Mouse (Mus musculus) liver, embryonic 13.5 days (tissue): Measurements from ENCODE around the gene Myo1d. TPM values are rescaled to one million over a fixed set of nuclear protein-coding genes. Genes with fewer than 3 reads are reported as not detected.

Experiments used
- ATAC-seq: fragments of 200-750 bp; cut with Nextera tagmentation; 2 replicates; pipeline ENCODE4 v1.8.0; 2017; ENCODE audit warnings: low read depth, mild to moderate bottlenecking, moderate number of reproducible peaks, moderate library complexity
- DNase-seq: peaks from one replicate; pipeline ENCODE4 v3.0.0; 2022
- H3K27ac ChIP-seq: fragments of 300-500 bp; sonication (generic); 2 replicates; pipeline ENCODE4 v1.5.1; 2015; ENCODE audit warnings: moderate library complexity, mild to moderate bottlenecking, inconsistent platforms
- H3K27me3 ChIP-seq: fragments of 300-500 bp; sonication (generic); 2 replicates; pipeline ENCODE4 v1.6.1; 2015; ENCODE audit warnings: mild to moderate bottlenecking, inconsistent platforms
- H3K36me3 ChIP-seq: fragments of 300-500 bp; sonication (generic); 2 replicates; pipeline ENCODE4 v1.6.1; 2015; ENCODE audit warnings: mild to moderate bottlenecking, inconsistent platforms
- H3K4me1 ChIP-seq: fragments of 300-500 bp; sonication (generic); replicated peaks from 2 replicates; pipeline ENCODE4 v1.6.1; 2015; ENCODE audit warnings: inconsistent platforms
- H3K4me2 ChIP-seq: fragments of 300-500 bp; sonication (generic); 2 replicates; pipeline ENCODE4 v1.6.1; 2015; ENCODE audit warnings: inconsistent platforms, mild to moderate bottlenecking, moderate library complexity
- H3K4me3 ChIP-seq: fragments of 300-500 bp; sonication (generic); replicated peaks from 2 replicates; pipeline ENCODE4 v1.5.1; 2015; ENCODE audit warnings: mild to moderate bottlenecking, inconsistent platforms
- H3K9ac ChIP-seq: fragments of 300-500 bp; sonication (generic); 2 replicates; pipeline ENCODE4 v1.6.1; 2015; ENCODE audit warnings: mild to moderate bottlenecking, inconsistent platforms
- H3K9me3 ChIP-seq: fragments of 300-500 bp; sonication (generic); replicated peaks from 2 replicates; pipeline ENCODE4 v1.6.1; 2016; ENCODE audit warnings: inconsistent platforms
- WGBS: fragments of 180-500 bp; shearing (Covaris S2); methylation state at CpG from one replicate; pipeline ENCODE4 v1.1.7; 2015; ENCODE audit not compliant: insufficient replicate concordance; 5-methylcytosine and 5-hydroxymethylcytosine counted together
- polyA plus RNA-seq: library from polyadenylated mRNA; unstranded; fragments of >200 nt; fragmentation: Nextera tagmentation; extraction: Ambion mirVana; gene quantifications from 2 replicates; pipeline ENCODE4 v1.2.1, GENCODE M21; 2015

The Myo1d gene
- polyA plus RNA-seq, 1 experiment from 2014 or later, result 5.2 TPM

DNA sequence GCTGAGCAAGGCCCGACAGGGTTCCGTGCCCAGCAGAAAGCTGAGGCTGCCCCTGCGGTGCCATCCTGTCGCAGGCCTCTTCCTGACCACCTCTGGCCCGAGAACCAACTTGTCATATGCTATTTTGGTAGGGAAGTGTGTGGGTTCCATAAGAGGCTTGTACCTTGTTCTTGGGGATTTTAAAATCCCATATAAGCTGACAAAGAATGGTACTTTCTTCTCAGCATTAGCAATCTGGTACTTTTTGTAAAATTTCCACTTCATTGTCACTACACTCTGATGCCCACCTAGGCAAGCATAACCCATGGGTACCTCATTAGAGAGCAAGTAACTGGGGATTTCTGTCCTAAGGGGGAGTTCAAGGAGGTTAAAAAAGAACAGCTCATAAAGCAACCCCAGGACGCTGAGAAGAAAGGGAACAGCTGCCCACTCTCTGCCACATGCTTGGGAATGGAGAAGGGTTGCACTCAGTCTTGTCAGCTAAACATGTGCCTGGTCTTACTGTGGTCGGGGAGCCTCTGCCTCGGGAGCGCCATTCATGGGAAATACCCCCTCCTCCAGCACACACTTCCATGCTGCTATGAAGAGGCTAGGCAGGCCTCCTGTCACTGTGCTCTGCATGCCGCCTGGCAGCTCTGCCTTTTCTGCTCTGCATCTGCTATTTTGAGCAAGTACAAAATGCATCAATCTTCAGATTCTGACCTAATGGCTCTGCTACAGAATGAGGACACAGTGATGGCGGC is 281.3 kb downstream of the Myo1d start:
- ATAC-seq, result no peak
- no peaks in the 10 kb centered on the region for H3K27me3 ChIP-seq
- H3K9ac ChIP-seq, result no peak overlapping the region
- WGBS, result 66% methylated on average over 11 of the region's 11 CpGs
- no peak overlapping the region for H3K4me3 ChIP-seq
- H3K9me3 ChIP-seq, result no peaks in the 10 kb centered on the region
- no peak overlapping the region for H3K27ac ChIP-seq
- H3K4me2 ChIP-seq, result no peak overlapping the region
- no peak for DNase-seq
- no peaks in the 10 kb centered on the region for H3K36me3 ChIP-seq
- no peaks in the 10 kb centered on the region for H3K4me1 ChIP-seq

DNA sequence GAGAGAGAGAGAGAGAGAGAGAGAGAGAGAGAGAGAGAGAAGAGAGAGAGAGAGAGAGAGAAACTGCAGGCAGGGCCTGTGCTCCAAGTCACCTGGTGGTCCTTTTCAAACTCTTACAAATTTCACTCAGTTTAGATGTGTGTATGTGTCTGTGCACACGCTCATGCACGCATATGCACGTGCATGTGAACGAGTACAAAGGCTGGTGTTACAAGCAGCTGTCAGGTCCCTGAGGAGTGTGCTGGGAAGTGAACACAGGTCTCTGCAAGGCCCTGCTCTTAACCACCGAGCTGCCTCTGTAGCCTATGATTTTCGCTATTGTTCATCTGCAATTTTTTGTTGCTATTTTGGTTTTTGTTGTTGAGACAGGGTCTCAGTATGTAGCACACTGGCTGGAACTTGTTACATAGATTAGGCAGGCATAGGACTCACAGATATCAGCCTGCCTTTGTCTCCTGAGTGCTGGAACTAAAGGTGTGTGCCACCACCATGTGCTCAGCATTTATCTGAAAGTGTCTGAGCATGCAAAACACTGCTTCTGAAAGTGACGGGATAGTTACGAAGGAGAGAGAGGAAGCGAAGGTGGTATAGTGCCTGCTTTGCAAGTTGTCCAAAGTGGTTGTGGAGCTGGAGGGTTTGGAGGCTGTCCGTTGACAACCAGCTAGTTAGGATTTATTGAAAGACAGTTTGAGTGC is 282.5 kb downstream of the Myo1d start:
- Histone ChIP-seq H3K36me3 (no peaks in the 10 kb centered on the region), H3K27ac (no peak overlapping the region), H3K4me3 (no peak overlapping the region), H3K9ac (no peak overlapping the region), H3K4me1 (no peaks in the 10 kb centered on the region), H3K27me3 (no peaks in the 10 kb centered on the region), H3K9me3 (no peaks in the 10 kb centered on the region), H3K4me2 (no peak overlapping the region)
- DNase-seq (no peak), ATAC-seq (no peak)
- WGBS, result 70% methylated on average over 10 of the region's 10 CpGs

DNA sequence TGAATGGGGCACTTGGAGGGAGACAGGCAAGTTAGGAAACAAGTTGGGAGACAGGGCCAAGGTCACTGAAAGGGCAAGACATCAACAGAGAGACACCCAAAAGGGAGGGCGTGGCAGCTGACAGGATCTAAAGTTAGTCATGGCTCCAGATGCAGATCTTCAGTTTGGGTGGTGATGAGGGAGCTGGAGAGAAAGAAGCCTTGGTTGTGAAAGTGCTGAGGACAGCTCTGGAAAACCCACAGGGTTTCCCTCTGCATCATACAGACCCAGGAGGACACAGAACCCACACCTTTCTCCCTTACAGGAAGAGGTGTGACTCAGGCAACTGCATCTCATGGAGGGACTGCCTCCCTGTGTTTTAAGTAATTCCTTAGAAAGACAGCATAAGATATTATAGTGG is 283.2 kb downstream of the Myo1d start:
- Histone ChIP-seq H3K4me1 (no peaks in the 10 kb centered on the region), H3K27ac (no peak overlapping the region), H3K27me3 (no peaks in the 10 kb centered on the region), H3K36me3 (no peaks in the 10 kb centered on the region), H3K4me2 (no peak overlapping the region), H3K4me3 (no peak overlapping the region), H3K9me3 (no peaks in the 10 kb centered on the region), H3K9ac (no peak overlapping the region)
- DNase-seq (no peak), ATAC-seq (no peak)
- 57% methylated on average over 1 of the region's 1 CpGs for WGBS

DNA sequence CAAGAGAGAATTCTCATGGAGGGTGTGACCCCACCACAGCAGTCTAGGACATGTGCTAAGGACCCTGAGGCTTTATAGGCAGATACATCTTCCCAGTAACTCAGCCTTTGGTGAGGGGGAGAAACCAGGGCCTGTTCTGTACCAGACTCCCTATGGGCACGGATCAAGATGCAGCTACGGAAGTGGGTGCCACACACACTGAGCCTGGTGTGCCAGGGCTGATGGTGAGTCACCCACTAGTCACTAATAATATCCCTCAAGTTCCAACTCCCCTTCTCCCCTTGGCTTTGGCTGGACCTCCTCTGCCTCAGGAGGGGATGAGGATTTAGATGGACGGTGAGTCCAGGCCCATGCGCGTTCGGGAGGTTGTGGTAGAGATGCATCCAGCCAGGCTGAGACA is 283.9 kb downstream of the Myo1d start:
- no peaks in the 10 kb centered on the region for H3K36me3 ChIP-seq
- no peak overlapping the region for H3K9ac ChIP-seq
- ATAC-seq (no peak), DNase-seq (no peak)
- no peaks in the 10 kb centered on the region for H3K4me1 ChIP-seq
- 85% methylated on average over 6 of the region's 6 CpGs for WGBS
- H3K4me2 ChIP-seq, result no peak overlapping the region
- no peak overlapping the region for H3K4me3 ChIP-seq
- no peaks in the 10 kb centered on the region for H3K9me3 ChIP-seq
- no peaks in the 10 kb centered on the region for H3K27me3 ChIP-seq
- H3K27ac ChIP-seq, result no peak overlapping the region

DNA sequence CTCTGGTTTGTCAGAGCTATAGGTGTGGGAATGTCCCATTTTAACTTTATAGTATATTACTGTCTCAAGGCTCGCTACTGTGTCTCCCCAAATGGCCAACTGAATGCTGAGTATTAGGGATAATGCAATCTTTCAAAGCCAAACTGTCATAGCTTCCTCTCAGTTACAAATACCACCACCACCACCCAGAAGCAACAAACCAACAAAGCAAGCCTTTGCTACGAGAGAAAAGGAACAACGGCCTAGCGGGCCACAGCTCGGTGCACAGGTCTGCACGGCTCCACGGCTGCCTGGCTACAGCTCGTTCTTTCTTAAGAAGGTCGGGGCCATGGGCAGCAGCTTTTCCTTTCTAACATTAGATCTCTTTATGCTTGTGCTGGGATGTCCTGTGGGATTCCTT is 285.0 kb downstream of the Myo1d start:
- Histone ChIP-seq H3K27me3 (no peaks in the 10 kb centered on the region), H3K4me2 (no peak overlapping the region), H3K4me1 (no peaks in the 10 kb centered on the region; the same call in 1 of the 2 replicates), H3K36me3 (no peaks in the 10 kb centered on the region), H3K9me3 (no peaks in the 10 kb centered on the region), H3K27ac (no peak overlapping the region), H3K4me3 (no peak overlapping the region), H3K9ac (no peak overlapping the region)
- no peak for ATAC-seq
- WGBS, result 79% methylated on average over 9 of the region's 9 CpGs
- DNase-seq, result no peak

DNA sequence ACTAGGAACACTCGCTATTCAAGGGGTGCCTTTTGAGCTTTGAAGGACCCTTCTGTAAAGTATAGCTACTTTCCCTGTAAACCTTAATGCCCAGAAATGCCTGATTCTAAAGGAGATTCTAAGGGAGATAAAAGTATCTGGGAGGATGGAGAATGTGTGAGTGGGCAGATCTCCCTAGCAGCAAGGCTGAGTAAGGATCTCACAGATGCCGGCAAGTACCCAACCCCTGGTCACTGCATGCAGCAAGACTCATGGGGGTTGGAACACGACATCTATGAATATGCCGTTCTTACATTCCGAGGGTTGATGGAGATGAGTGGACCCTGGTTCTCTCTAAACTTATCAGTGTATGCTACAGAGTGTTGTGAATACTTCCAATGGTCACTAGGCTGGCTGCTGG is 286.6 kb downstream of the Myo1d start:
- H3K4me2 ChIP-seq, result no peak overlapping the region
- H3K27ac ChIP-seq, result no peak overlapping the region
- no peak for DNase-seq
- H3K4me3 ChIP-seq, result no peak overlapping the region
- H3K36me3 ChIP-seq, result no peaks in the 10 kb centered on the region
- H3K9ac ChIP-seq, result no peak overlapping the region
- H3K4me1 ChIP-seq, result no peaks in the 10 kb centered on the region; the same call in 1 of the 2 replicates
- no peak for ATAC-seq
- no peaks in the 10 kb centered on the region for H3K9me3 ChIP-seq
- 80% methylated on average over 5 of the region's 5 CpGs for WGBS
- H3K27me3 ChIP-seq, result no peaks in the 10 kb centered on the region

DNA sequence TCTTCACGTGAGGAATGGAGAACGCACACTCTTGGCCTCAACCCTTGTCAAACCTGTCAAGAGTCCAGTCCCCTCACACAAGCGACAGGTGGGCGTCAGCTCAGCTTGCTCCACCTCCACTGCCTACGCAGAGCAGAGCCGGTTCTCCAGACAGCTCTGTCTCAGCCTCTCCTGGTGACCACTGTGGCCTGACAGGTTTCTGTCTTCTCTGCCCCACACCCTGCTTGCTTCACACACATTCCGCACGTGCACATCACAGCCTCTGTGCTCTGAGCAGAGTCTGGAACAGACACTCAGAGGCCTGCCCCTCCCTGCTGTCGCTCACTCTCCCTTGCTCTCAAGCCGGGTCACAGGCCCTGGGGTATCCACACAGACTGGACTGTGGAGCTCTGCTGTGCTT is 289.0 kb downstream of the Myo1d start:
- DNase-seq (no peak), ATAC-seq (no peak)
- H3K36me3 ChIP-seq, result no peaks in the 10 kb centered on the region
- no peak overlapping the region for H3K27ac ChIP-seq
- no peak overlapping the region for H3K4me3 ChIP-seq
- H3K27me3 ChIP-seq, result no peaks in the 10 kb centered on the region
- H3K4me2 ChIP-seq, result no peak overlapping the region
- peaks cover 3% of the 10 kb centered on the region; the same call in 1 of the 2 replicates for H3K4me1 ChIP-seq
- H3K9me3 ChIP-seq, result no peaks in the 10 kb centered on the region
- no peak overlapping the region for H3K9ac ChIP-seq
- 74% methylated on average over 10 of the region's 10 CpGs for WGBS

DNA sequence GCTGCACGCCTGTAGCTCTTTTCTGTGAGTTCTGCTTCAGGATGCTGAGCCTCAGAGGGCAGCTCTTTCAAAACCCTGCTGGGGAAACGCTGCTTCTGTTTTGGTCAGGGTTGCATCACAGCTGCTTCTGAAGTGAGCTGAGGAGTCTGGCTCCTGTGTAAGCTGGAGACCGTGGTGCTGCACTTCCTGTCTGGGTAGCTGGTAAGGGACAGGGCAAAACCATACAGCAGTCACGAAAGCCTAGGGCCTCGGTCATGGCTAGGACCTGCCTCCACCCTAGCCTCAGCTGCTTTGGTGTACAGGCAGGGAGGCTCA is 290.0 kb downstream of the Myo1d start:
- H3K9ac ChIP-seq, result no peak overlapping the region
- 21% methylated on average over 5 of the region's 5 CpGs for WGBS
- DNase-seq, result no peak
- no peaks in the 10 kb centered on the region for H3K27me3 ChIP-seq
- H3K4me2 ChIP-seq, result no peak overlapping the region
- no peaks in the 10 kb centered on the region for H3K9me3 ChIP-seq
- H3K27ac ChIP-seq, result no peak overlapping the region
- H3K4me1 ChIP-seq, result peaks cover 3% of the 10 kb centered on the region; the same call in 1 of the 2 replicates
- H3K36me3 ChIP-seq, result no peaks in the 10 kb centered on the region
- 0 out of 2 replicates have a peak, but pooled peaks have one; percentile 37 for ATAC-seq
- no peak overlapping the region for H3K4me3 ChIP-seq

DNA sequence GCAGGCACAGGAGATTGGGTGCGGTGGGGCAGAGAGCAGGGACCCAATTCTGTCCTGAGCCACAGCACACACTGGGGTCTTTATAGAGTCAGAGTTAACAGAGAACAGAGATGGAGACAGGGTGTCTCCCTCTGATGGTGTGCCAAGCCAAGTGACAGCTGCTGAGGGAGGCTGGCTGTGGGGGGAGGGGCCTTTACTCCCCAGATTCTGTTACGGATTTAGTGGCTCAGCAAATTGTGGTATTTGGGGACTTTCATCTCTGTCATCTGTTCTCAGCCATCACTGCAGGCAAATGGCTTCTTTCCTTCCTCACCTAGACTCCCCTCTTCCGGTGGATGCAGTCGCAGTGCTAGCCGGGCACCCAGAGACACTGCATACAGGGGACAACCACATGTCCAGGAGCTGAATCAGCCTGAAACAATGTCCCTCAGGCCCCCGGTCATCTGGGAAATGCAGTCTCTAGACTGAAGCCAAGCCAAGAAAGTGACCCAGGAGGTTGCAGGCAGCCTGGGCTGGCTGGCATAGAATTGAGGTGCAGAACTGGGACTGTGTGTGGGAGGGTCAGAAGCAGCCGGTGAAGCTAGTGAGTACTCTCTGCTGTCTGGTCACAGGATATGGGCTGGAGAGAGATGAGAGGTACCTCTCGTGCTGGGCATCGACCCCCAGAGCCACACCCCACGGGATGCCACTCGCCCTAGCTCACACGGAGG is 290.5 kb downstream of the Myo1d start:
- Histone ChIP-seq H3K4me1 (peaks cover 3% of the 10 kb centered on the region; the same call in 1 of the 2 replicates), H3K9me3 (no peaks in the 10 kb centered on the region), H3K4me2 (no peak overlapping the region), H3K36me3 (no peaks in the 10 kb centered on the region), H3K27ac (no peak overlapping the region), H3K9ac (no peak overlapping the region), H3K27me3 (no peaks in the 10 kb centered on the region), H3K4me3 (no peak overlapping the region)
- ATAC-seq (no peak), DNase-seq (no peak)
- WGBS, result 35% methylated on average over 12 of the region's 12 CpGs

DNA sequence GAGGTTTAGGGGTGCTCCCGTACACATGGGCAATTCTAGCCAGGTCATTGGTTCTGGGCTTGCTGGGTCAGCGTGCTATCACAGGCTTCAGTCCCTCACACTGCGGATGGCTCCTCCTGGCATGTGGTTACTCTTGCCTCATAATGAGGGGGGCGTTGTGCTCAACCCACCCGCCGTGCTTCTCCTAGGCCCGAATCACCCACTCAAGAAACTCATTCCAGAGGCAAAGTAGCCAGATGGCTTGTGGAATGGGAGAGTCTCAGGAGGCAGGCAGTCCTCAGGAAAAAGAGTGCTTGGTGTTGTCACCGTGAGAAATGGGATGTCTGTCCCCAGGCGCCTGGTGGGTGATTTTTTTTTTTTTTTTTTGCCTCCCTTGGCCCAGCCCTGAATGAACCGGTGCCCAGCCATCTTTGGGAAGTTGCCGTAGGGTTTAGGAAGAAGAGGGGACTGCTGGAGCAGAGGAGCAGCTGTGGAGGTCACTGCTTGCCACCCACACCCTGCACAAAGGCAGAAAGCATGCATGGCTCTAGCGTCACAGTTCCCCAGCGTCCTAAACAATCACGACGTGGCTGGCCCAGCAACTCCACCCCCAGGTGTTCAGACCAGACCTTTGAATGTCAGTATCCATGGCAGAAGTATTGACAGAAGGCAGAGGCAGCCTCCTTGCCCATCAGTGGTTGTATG is 291.8 kb downstream of the Myo1d start:
- ATAC-seq (no peak), DNase-seq (no peak)
- no peaks in the 10 kb centered on the region for H3K9me3 ChIP-seq
- peaks cover 4% of the 10 kb centered on the region; the same call in 1 of the 2 replicates for H3K27me3 ChIP-seq
- no peak overlapping the region for H3K4me2 ChIP-seq
- H3K27ac ChIP-seq, result no peak overlapping the region
- no peak overlapping the region for H3K4me3 ChIP-seq
- H3K9ac ChIP-seq, result no peak overlapping the region
- whole genome bisulfite sequencing, result 70% methylated on average over 15 of the region's 15 CpGs
- no peaks in the 10 kb centered on the region for H3K36me3 ChIP-seq
- peaks cover 3% of the 10 kb centered on the region; the same call in 1 of the 2 replicates for H3K4me1 ChIP-seq

DNA sequence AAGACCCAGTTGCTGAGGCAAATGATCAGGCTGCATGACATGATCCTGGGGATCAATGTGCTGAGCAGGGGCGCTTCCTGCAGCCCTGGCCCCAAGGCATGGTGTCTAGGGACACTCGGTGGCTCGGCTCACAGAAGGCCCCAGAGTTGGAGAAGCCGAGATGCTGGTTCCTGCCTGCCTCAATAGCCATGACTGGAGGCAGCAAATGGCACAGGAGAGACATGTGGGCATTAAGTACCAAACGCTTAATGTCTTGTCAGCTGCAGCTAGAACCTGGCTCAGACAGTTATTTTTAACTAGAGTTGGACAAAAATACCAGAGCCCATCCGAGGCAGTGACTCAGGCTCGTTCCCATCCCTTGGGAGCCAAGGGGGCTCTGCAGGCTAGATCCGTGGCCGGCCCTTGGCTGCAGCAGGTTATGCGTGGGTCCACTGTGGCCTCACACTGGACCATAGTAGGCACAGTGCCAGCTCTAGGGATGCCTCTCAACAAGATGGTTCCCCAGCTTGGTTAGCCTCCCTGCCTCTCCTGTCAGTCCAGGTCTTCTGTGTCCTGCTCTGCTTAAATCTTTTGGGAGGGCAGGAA is 294.1 kb downstream of the Myo1d start:
- Histone ChIP-seq H3K4me2 (no peak overlapping the region), H3K4me1 (peaks cover 3% of the 10 kb centered on the region; the same call in 1 of the 2 replicates), H3K36me3 (no peaks in the 10 kb centered on the region), H3K4me3 (no peak overlapping the region), H3K9ac (no peak overlapping the region), H3K9me3 (no peaks in the 10 kb centered on the region), H3K27ac (no peak overlapping the region), H3K27me3 (peaks cover 4% of the 10 kb centered on the region; the same call in 1 of the 2 replicates)
- ATAC-seq (no peak), DNase-seq (no peak)
- 75% methylated on average over 10 of the region's 10 CpGs for WGBS
